Mouse (Mus musculus) macrophage (primary cell): ENCODE results near the gene Ndn. TPM values are rescaled to one million over a fixed set of nuclear protein-coding genes. Genes with fewer than 3 reads are reported as not detected.

Experiments used
- H3K27ac ChIP-seq: fragments of 350-480 bp; formaldehyde crosslinking; 2 replicates; pipeline ENCODE4 v1.9.0; 2021
- H3K36me3 ChIP-seq: fragments of 350-480 bp; formaldehyde crosslinking; 2 replicates; pipeline ENCODE4 v1.9.0; 2021; ENCODE audit errors: inconsistent target
- H3K4me3 ChIP-seq: fragments of 350-480 bp; formaldehyde crosslinking; 2 replicates; pipeline ENCODE4 v1.9.0; 2021; ENCODE audit errors: inconsistent target
- H3K79me2 ChIP-seq: fragments of 350-480 bp; formaldehyde crosslinking; 2 replicates; pipeline ENCODE4 v1.9.0; 2021; ENCODE audit errors: inconsistent target
- WGBS: methylation state at CpG from one replicate; pipeline ENCODE4 v1.1.7; 2026; ENCODE audit warnings: inconsistent platforms; ENCODE audit not compliant: missing documents; 5-methylcytosine and 5-hydroxymethylcytosine counted together
- polyA plus RNA-seq: library from polyadenylated mRNA; stranded (reverse); fragments of 250-400 nt; gene quantifications from 3 replicates; pipeline ENCODE4 v1.2.4, GENCODE M21; 2018; ENCODE audit warnings: inconsistent platforms
- total RNA-seq, 78 experiments: library from RNA; depleted of rRNA; stranded (reverse); fragments of 250-400 nt; gene quantifications; 1 replicate in 9 of 78; 2 replicates in 24 of 78; 3 replicates in 43 of 78; 4 replicates in 2 of 78; pipeline ENCODE4 v1.2.4; 2018; ENCODE audit warnings: inconsistent platforms in 56 of 78

Ndn gene
- 1 to 10 TPM in 1 of 26 experiments, not detected in 25; 6.0 TPM for total RNA-seq (2018; cell fraction: chromatin; rRNA removed)
- total RNA-seq (2018; cell fraction: cytosol; rRNA removed), result under 1 TPM in 6 of 26 experiments, not detected in 20; 0.03 to 0.05 (median 0.04) TPM
- under 1 TPM in 1 of 26 experiments, not detected in 25; 0.92 TPM for total RNA-seq (2018; cell fraction: nucleus; rRNA removed)
- not detected in 3 replicates for polyA plus RNA-seq

DNA sequence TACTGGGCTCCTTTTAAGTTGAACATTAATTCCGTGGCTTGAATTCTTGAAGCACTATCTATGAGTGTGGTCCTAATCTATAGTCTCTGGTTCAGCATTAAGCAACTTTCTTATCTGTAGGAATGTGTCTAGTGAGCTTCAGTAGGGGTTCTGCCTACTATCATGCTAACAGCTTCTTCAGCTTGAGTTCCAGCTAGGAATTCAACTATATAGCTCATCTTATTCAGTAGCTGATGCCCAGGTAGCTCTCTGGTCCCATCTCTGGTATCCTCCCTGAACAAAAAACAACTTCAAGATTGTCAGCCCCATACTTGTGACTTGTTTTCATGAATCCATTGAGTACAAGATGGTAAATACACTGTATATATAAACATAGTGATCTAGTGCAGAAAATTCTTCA is at the start of gene Ndn:
Ndn (plus strand) TSS at position 301 of the 400 bp plus-strand sequence.
- WGBS, result 64% methylated on average over 1 of the region's 1 CpGs

DNA sequence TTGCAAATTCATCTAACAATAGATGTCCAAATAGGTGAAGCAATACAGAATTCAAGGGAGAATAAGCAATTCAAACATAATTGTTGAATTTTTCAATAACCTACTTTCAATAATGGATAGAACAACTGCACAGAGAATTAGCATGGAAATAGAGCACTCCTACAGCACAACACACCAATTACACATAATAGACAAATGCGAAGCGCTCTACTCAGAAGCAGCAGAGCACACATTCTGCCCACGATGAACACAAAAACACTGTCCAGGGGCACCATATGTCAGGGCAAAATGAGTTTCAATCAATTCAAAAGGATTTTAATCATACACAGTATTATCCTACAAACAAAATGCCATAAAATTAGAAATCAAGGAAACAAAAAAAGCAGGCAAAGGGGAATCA is 43.9 kb upstream of the Ndn start:
- no peak overlapping the region for H3K4me3 ChIP-seq
- no peaks in the 10 kb centered on the region for H3K36me3 ChIP-seq
- H3K79me2 ChIP-seq, result no peaks in the 10 kb centered on the region
- WGBS, result 94% methylated on average over 3 of the region's 3 CpGs
- no peak overlapping the region for H3K27ac ChIP-seq

More for the DNA sequence above, at the start of gene Ndn:
- Histone ChIP-seq H3K36me3 (no peaks in the 10 kb centered on the region), H3K79me2 (no peaks in the 10 kb centered on the region), H3K27ac (no peak within 1 kb of the TSS), H3K4me3 (no peak within 1 kb of the TSS)

DNA sequence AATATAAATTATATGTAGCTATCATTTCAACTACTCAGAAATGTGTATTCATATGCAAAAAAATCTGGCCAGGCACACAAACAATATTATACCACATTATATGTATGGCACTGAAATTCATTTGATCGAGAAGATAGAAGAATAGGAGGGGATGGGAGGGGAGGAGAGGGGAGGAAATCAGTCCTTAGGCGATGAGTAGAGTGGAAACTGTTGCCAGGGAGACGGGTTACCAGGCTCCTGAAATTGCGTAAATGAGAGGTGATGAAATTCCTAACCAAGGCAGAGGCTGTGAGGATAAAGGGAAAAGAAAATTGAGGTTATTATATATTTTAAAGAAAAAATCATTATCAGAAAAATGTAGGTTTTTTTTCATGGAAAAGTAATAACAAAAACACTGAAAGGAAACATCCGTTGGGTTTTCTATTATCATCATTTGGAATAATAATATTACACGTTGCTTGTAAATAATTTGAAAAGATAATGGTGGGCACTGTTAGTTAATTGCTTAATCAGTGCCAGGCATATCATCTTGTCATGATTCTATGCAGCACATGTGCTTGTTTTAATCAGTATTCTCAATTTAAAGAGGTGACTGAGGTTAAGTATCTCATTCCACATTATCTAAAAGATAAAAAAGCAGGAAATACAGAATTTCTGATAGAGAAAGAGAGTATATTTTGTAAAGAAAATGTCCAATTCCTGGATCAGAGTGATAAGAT is 39.3 kb upstream of the Ndn start:
- Histone ChIP-seq H3K4me3 (no peak overlapping the region), H3K27ac (no peak overlapping the region), H3K36me3 (no peaks in the 10 kb centered on the region), H3K79me2 (no peaks in the 10 kb centered on the region)
- 69% methylated on average over 6 of the region's 6 CpGs for WGBS

DNA sequence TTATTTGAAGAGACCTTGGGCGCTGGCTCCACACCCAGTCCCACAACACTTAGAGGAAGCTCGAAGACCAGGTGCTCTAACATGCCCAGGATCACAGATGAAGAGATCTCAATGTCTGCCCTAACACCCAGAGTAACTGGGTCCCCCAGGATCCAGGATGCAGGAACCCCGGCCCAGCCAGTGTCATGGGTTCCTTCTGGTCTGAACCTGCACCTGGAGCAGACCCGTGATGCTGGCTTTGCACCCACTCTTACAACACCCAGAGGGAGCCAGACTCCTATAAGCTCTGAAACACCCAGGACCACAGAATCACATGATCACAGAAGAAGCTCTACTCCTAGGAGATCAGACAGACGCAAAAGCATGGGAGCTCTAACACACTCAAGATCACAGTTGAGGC is 29.6 kb upstream of the Ndn start:
- Histone ChIP-seq H3K27ac (no peak overlapping the region), H3K36me3 (no peaks in the 10 kb centered on the region), H3K4me3 (no peak overlapping the region), H3K79me2 (no peaks in the 10 kb centered on the region)
- WGBS, result 81% methylated on average over 5 of the region's 5 CpGs

DNA sequence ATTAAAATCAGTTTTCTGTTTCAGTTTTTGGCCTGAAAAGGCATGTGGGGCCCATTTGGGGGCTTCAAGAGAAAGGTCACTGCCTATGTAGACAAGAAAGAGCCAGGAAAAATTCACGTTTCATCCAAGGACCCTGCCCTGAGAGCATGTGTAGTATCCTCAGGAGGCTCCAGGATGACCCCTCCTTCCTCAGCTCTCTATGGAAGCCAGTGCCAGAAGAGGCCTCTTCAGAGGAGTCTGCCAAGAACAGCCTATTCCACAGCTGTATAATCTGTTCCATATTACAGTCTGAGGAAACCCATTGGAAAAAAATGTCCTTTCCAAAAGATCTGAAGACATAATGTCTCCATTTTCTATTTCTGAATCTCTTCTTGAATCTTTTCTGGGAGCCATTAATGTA is 958 bp upstream of the Ndn start:
- WGBS, result 21% methylated on average over 1 of the region's 1 CpGs
- Histone ChIP-seq H3K36me3 (no peaks in the 10 kb centered on the region), H3K79me2 (no peaks in the 10 kb centered on the region), H3K27ac (no peak overlapping the region), H3K4me3 (no peak overlapping the region)

GRCm38 (mm10) chr7:62348106-62348803 is 1.9 kb downstream of the Ndn start:
- Histone ChIP-seq H3K36me3 (no peaks in the 10 kb centered on the region), H3K4me3 (no peak overlapping the region), H3K27ac (no peak overlapping the region), H3K79me2 (no peaks in the 10 kb centered on the region)
- WGBS, result 18% methylated on average over 41 of the region's 42 CpGs

DNA sequence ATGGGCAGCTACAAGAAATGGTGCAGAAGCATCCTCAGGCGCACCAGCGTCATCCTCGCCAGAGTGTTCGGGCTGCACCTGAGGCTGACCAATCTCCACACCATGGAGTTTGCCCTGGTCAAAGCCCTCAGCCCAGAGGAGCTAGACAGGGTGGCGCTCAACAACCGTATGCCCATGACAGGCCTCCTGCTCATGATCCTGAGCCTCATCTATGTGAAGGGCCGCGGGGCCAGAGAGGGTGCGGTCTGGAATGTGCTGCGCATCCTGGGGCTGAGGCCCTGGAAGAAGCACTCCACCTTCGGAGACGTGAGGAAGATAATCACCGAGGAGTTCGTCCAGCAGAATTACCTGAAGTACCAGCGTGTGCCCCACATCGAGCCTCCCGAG is 2.4 kb downstream of the Ndn start:
- H3K27ac ChIP-seq, result no peak overlapping the region
- no peaks in the 10 kb centered on the region for H3K36me3 ChIP-seq
- no peaks in the 10 kb centered on the region for H3K79me2 ChIP-seq
- WGBS, result 59% methylated on average over 17 of the region's 17 CpGs
- no peak overlapping the region for H3K4me3 ChIP-seq

- Histone ChIP-seq H3K79me2 (no peaks in the 10 kb centered on the region), H3K4me3 (no peak overlapping the region), H3K36me3 (no peaks in the 10 kb centered on the region), H3K27ac (no peak overlapping the region)
- 68% methylated on average over 8 of the region's 8 CpGs for WGBS
Observed at GRCm38 (mm10) chr7:62351266-62351665, 4.9 kb downstream of the Ndn start.

DNA sequence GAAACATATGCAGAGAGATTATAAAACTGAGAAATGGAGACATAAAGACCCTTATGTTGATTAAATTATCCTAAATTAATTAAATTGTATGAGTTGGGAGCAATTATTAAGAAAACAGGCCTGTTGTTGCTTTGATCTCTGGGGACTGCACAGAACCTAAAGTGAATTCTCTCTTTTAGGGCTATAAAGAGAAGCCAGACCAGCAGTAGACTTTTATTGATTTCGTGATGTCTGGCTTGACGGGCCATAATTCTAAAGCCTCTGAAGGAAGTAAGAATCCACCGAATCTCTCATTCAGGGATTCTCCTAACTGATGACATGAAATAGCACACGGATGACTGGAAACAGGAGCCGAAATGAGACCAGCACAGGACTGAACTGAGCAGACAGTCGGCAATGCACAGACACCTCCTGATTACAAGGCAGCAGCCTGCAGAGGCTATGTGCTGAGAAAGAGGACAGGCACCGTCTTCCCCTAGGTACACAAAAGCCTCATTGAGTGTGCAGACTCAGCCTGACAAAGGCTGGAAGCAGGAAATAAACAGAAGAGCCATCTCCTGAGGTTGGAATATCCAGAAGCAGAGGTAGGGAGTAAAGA is 18.8 kb downstream of the Ndn start:
- Histone ChIP-seq H3K79me2 (no peaks in the 10 kb centered on the region), H3K27ac (no peak overlapping the region), H3K36me3 (no peaks in the 10 kb centered on the region), H3K4me3 (no peak overlapping the region)
- WGBS, result 70% methylated on average over 5 of the region's 7 CpGs

- 87% methylated on average over 8 of the region's 8 CpGs for WGBS
- H3K79me2 ChIP-seq, result no peaks in the 10 kb centered on the region
Observed at GRCm38 (mm10) chr7:62366730-62367129, 20.4 kb downstream of the Ndn start.

GRCm38 (mm10) chr7:62375658-62376057 is 29.3 kb downstream of the Ndn start:
- H3K27ac ChIP-seq, result no peak overlapping the region
- no peaks in the 10 kb centered on the region for H3K36me3 ChIP-seq
- no peak overlapping the region for H3K4me3 ChIP-seq
- no peaks in the 10 kb centered on the region for H3K79me2 ChIP-seq
- WGBS, result 27% methylated on average over 4 of the region's 4 CpGs

More at GRCm38 (mm10) chr7:62366730-62367129, 20.4 kb downstream of the Ndn start:
- Histone ChIP-seq H3K27ac (no peak overlapping the region), H3K36me3 (no peaks in the 10 kb centered on the region), H3K4me3 (no peak overlapping the region)

GRCm38 (mm10) chr7:62376510-62377304 is 30.3 kb downstream of the Ndn start, which contains the start of gene Magel2:
Gene Magel2 (plus strand): TSS chr7:62377010.
- Histone ChIP-seq H3K36me3 (no peaks in the 10 kb centered on the region), H3K27ac (no peak within 1 kb of the TSS), H3K79me2 (no peaks in the 10 kb centered on the region), H3K4me3 (no peak within 1 kb of the TSS)
- WGBS, result 25% methylated on average over 29 of the region's 31 CpGs

DNA sequence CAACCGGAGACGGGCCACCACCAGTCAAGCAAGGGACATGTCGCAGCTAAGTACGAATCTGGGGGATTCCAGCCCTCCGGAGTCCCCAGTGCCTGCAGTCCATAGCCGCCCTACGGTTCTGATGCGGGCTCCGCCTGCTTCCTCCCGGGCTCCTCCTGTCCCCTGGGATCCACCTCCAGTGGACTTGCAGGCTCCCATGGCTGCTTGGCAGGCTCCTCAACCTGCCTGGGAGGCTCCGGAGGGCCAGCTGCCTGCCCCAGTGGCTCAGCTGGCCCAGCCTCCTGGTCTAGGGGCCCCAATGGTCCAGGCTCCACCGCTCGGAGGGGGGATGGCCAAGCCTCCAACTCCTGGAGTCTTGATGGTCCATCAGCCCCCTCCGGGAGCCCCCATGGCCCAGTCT is 30.9 kb downstream of the Ndn start:
- Histone ChIP-seq H3K4me3 (no peak overlapping the region), H3K79me2 (no peaks in the 10 kb centered on the region), H3K36me3 (no peaks in the 10 kb centered on the region), H3K27ac (no peak overlapping the region)
- 35% methylated on average over 14 of the region's 14 CpGs for WGBS

- no peak overlapping the region for H3K4me3 ChIP-seq
- WGBS, result 82% methylated on average over 9 of the region's 9 CpGs
- H3K79me2 ChIP-seq, result no peaks in the 10 kb centered on the region
- no peak overlapping the region for H3K27ac ChIP-seq
- no peaks in the 10 kb centered on the region for H3K36me3 ChIP-seq
Observed at GRCm38 (mm10) chr7:62378529-62378928, 32.2 kb downstream of the Ndn start.
